Mouse (Mus musculus) megakaryocyte progenitor cell, adult 5-6 weeks (primary cell): ENCODE measurements around the gene Cd69. TPM values are rescaled to one million over a fixed set of nuclear protein-coding genes. Genes with fewer than 3 reads are reported as not detected.

Experiments
- ATAC-seq: replicated peaks from 2 replicates; pipeline ENCODE4 v1.8.0; 2016; ENCODE audit warnings: mild to moderate bottlenecking, moderate TSS enrichment, inconsistent platforms; ENCODE audit not compliant: poor library complexity
- total RNA-seq, 2 experiments: library from RNA; stranded (forward) in 1 of 2; stranded (reverse) in 1 of 2; fragments of 157-497, 149-512 nt in 1 of 2; fragments of 200-1000 nt in 1 of 2; gene quantifications; 2 replicates each; pipeline versions ENCODE4 v1.2.3 to v1.2.4; 2015 to 2017

The Cd69 gene
- total RNA-seq, 2 experiments from 2014 or later: 128 to 150 TPM

- ATAC-seq: 0 out of 2 replicates have a peak, but pooled peaks have one; percentile 0
Observed at GRCm38 (mm10) chr6:129228935-129229773, 46.1 kb downstream of the Cd69 start.

- no peak for ATAC-seq
Observed at GRCm38 (mm10) chr6:129225078-129225477, 50.2 kb downstream of the Cd69 start.

- no peak for ATAC-seq
Observed at GRCm38 (mm10) chr6:129224090-129224489, 51.1 kb downstream of the Cd69 start.

GRCm38 (mm10) chr6:129223611-129224010, 51.6 kb downstream of the Cd69 start:
- ATAC-seq: no peak

- no peak for ATAC-seq
Observed at GRCm38 (mm10) chr6:129222188-129222800, 52.9 kb downstream of the Cd69 start.

GRCm38 (mm10) chr6:129221053-129221452, 54.2 kb downstream of the Cd69 start:
- 0 out of 2 replicates have a peak, but pooled peaks have one; percentile 41 for ATAC-seq

- peak; percentile 49 for ATAC-seq
Observed at GRCm38 (mm10) chr6:129219897-129220517, 55.2 kb downstream of the Cd69 start.

GRCm38 (mm10) chr6:129218191-129218696, 57.0 kb downstream of the Cd69 start:
- ATAC-seq: no peak

Other genes starting within 250 kb of the Cd69 start
- 32.0 and 35.4 TPM in 2 replicates for gene Klrb1f, start 229.5 kb downstream of the Cd69 start, total RNA-seq (2015)
- 16.3 and 23.6 TPM in 2 replicates for gene Klrb1f, start 229.5 kb downstream of the Cd69 start, total RNA-seq (2017)
- gene Clec2e, start 174.5 kb downstream of the Cd69 start, total RNA-seq (2015): not detected in 2 replicates
- 0.14 TPM in 1 of 2 replicates, not detected in the other for gene Clec2e, start 174.5 kb downstream of the Cd69 start, total RNA-seq (2017)
- gene Clec2d, start 94.8 kb downstream of the Cd69 start, total RNA-seq (2015): 16.8 and 26.4 TPM in 2 replicates
- 101 and 118 TPM in 2 replicates for gene Clec2d, start 94.8 kb downstream of the Cd69 start, total RNA-seq (2017)
- 0.42 TPM in 1 of 2 replicates, not detected in the other for gene 4922502D21Rik, start 56.4 kb upstream of the Cd69 start, total RNA-seq (2015)
- gene 4922502D21Rik, start 56.4 kb upstream of the Cd69 start, total RNA-seq (2017): 0.34 TPM in 1 of 2 replicates, not detected in the other
- gene Clec12a, start 67.3 kb upstream of the Cd69 start, total RNA-seq (2015): 726 and 820 TPM in 2 replicates
- gene Clec12a, start 67.3 kb upstream of the Cd69 start, total RNA-seq (2017): 640 and 745 TPM in 2 replicates
- not detected in 2 replicates for gene Clec12b, start 110.4 kb upstream of the Cd69 start, total RNA-seq (2015)
- not detected in 2 replicates for gene Clec12b, start 110.4 kb upstream of the Cd69 start, total RNA-seq (2017)
- gene Clec1b, start 121.9 kb upstream of the Cd69 start, total RNA-seq (2015): 0.17 and 0.22 TPM in 2 replicates
- gene Clec1b, start 121.9 kb upstream of the Cd69 start, total RNA-seq (2017): 0.17 and 0.42 TPM in 2 replicates
- 5.2 and 6.3 TPM in 2 replicates for gene Clec9a, start 133.4 kb upstream of the Cd69 start, total RNA-seq (2015)
- 2.0 and 3.4 TPM in 2 replicates for gene Clec9a, start 133.4 kb upstream of the Cd69 start, total RNA-seq (2017)
- gene Clec1a, start 176.6 kb upstream of the Cd69 start, total RNA-seq (2015): 0.12 TPM in 1 of 2 replicates, not detected in the other
- gene Clec1a, start 176.6 kb upstream of the Cd69 start, total RNA-seq (2017): 0.12 and 0.78 TPM in 2 replicates
- gene Olr1, start 231.7 kb upstream of the Cd69 start, total RNA-seq (2015): 31.6 and 33.4 TPM in 2 replicates
- gene Olr1, start 231.7 kb upstream of the Cd69 start, total RNA-seq (2017): 17.3 and 51.7 TPM in 2 replicates
- 0.10 TPM in 1 of 2 replicates, not detected in the other for gene Tmem52b, start 237.1 kb upstream of the Cd69 start, total RNA-seq (2015)
- gene Tmem52b, start 237.1 kb upstream of the Cd69 start, total RNA-seq (2017): 0.12 and 1.1 TPM in 2 replicates